Mouse (Mus musculus) lung, adult 2 months (tissue): ENCODE measurements around the gene Gm5741.

Source experiments
- CTCF ChIP-seq: fragments of 200-500 bp; IDR thresholded peaks from 2 replicates; pipeline ENCODE4 v1.5.1; 2011; ENCODE audit warnings: mild to moderate bottlenecking, low read length, control low read depth; ENCODE audit not compliant: insufficient read depth
- POLR2A ChIP-seq: fragments of 200-500 bp; IDR thresholded peaks from 2 replicates; pipeline ENCODE4 v1.6.1; 2011; ENCODE audit warnings: low read depth, mild to moderate bottlenecking, control low read depth, low read length, borderline replicate concordance; ENCODE audit errors: extremely low read depth

DNA sequence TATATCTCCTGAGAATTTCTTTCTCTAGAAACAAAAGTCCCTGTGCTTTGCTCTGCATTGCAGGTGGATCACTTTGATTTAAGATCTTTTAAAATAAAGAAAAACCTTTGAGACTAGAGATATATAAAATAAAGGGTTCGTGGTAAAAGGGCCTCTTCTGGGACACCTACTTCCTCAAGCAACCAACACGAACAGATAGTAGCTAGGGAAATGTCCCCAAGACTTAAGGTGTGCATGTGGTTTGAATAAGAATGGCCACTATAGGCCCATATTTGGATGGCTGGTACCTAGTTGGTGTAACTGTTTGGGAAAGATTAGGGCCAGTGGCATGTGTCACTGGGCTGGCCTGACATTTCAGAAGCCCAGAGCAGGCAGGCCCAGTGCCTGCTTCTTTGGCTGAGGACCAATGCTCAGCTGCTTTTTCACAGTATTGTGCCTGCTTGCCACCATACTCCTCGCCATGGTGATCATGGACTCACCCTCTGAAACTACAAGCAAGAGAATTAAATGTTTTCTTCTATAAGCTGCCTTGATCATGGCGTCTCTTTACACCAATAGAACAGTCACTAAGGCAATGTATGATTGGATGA is 32.4 kb upstream of the Gm5741 start:
- no peak for TF ChIP-seq CTCF
- no peak for TF ChIP-seq POLR2A
